Mouse (Mus musculus): ENCODE data around the gene Dgkb. TPM values are rescaled to one million over a fixed set of nuclear protein-coding genes. Genes with fewer than 3 reads are reported as not detected.

The Dgkb gene
- polyA plus RNA-seq, 1 experiment from 2014 or later: 0.05 TPM

DNA sequence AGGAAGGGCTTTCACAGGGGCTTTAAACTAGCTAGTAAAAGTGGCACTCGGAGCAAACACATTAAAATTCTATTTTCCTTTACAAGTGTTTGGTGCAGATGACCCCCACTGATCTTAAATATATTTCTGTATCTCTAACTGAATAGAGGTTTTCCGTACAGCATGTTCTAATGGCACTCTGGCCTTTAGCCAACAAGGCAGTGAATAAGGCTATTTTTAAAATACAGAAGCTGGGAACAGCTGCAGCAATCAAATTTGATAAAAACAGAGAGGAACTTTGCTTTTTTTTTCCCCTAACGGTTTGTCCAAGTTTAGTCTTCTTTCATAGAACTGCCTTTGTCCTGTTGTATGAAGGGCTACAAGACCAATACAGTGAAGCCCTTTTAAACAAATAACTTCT lies 776.5 kb downstream of the Dgkb start:
- H3K4me1 ChIP-seq: 0 out of 2 replicates have a peak, but pooled peaks cover 4% of the 10 kb centered on the region
- H3K9me3 ChIP-seq: no peaks in the 10 kb centered on the region
- WGBS: 55% methylated on average over 3 of the region's 3 CpGs
- H3K36me3 ChIP-seq: no peaks in the 10 kb centered on the region
- no peak for DNase-seq (ENCODE audit: low spot score)
- no peak overlapping the region for H3K27ac ChIP-seq
- no peaks in the 10 kb centered on the region for H3K27me3 ChIP-seq (ENCODE audit: insufficient read depth, poor library complexity, severe bottlenecking)
- no peak overlapping the region for H3K4me3 ChIP-seq

GRCm38 (mm10) chr12:38596416-38597062 lies 779.0 kb downstream of the Dgkb start:
- Histone ChIP-seq H3K4me3 (no peak overlapping the region), H3K27ac (no peak overlapping the region), H3K27me3 (ENCODE audit: insufficient read depth, poor library complexity, severe bottlenecking) (no peaks in the 10 kb centered on the region), H3K36me3 (no peaks in the 10 kb centered on the region), H3K4me1 (0 out of 2 replicates have a peak, but pooled peaks cover 4% of the 10 kb centered on the region), H3K9me3 (no peaks in the 10 kb centered on the region)
- no peak for DNase-seq (ENCODE audit: low spot score)
- 69% methylated on average over 7 of the region's 7 CpGs for WGBS

DNA sequence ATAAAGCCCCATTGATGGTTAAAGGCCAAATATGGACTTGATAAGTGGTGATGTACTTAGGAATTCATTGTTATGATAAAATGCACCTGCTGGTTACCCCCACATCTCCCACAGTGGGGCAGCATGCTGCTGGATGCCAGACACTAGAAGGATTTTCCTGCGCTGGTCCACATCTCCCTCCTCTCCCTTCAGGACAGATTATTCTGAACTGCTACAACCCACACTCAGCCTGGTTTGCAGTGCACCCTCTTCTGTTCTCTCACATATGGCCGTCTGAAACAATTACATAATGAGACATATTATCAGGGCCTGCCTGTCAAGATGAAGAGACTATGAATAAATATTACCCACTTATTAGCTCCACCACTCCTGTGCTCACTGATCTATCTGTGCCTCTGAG lies 780.6 kb downstream of the Dgkb start:
- Histone ChIP-seq H3K4me1 (0 out of 2 replicates have a peak, but pooled peaks cover 4% of the 10 kb centered on the region), H3K4me3 (no peak overlapping the region), H3K9me3 (no peaks in the 10 kb centered on the region), H3K36me3 (no peaks in the 10 kb centered on the region), H3K27ac (no peak overlapping the region), H3K27me3 (ENCODE audit: insufficient read depth, poor library complexity, severe bottlenecking) (no peaks in the 10 kb centered on the region)
- 51% methylated on average over 2 of the region's 2 CpGs for WGBS
- no peak for DNase-seq (ENCODE audit: low spot score)

DNA sequence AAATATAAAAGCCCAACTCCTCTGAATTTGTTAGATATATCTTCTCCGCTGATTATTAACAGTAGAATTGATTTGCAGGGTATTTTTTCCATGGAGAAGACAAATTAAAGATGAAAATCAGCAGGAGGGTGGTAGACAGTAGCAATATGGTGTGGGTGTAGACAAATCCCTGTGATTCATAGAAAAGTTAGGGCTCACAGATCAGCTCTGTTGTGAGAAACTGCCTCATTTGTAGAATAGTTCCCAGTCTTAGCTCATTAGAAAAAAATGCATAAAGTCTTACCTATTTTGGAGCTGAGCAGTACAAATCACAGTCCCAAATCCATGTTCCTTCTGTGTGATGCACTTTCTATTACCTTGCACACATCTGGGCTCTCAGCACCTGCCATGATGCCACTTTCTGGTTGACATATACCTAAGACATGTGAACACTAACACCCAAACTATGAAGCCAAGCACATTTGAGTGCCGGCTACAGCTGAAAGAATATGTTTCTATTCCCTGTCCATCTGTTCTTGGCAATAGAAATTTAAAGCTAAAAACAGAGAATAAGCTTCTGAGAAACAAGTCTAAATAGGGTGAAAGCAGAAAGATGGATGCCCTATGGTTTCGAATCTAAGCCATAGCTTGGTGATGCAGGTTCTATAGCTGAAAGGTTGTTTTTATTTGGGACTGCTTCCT lies 782.8 kb downstream of the Dgkb start:
- Histone ChIP-seq H3K9me3 (no peaks in the 10 kb centered on the region), H3K36me3 (no peaks in the 10 kb centered on the region), H3K27ac (no peak overlapping the region), H3K27me3 (ENCODE audit: insufficient read depth, poor library complexity, severe bottlenecking) (no peaks in the 10 kb centered on the region), H3K4me1 (no peaks in the 10 kb centered on the region), H3K4me3 (no peak overlapping the region)
- no peak for DNase-seq (ENCODE audit: low spot score)
- 80% methylated on average over 3 of the region's 3 CpGs for WGBS

DNA sequence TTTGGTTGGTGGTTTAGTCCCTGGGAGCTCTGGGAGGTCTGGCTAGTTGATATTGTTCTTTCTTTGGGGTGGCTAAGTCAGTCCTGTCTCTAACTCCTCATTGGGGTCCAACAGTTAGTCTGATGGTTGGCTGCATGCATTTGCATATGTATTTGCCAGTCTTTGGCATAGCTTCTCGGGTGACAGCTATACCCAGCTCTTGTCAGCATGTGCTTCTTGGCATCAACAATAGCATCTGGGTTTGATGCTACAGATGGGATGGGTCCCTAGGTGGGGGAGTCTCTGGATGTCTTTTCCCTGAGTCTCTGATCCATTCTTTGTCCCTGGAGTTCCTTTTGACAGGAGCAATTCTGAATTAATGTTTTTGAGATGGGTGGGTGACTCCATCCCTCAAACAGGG lies 790.6 kb downstream of the Dgkb start:
- Histone ChIP-seq H3K9me3 (no peaks in the 10 kb centered on the region), H3K27me3 (ENCODE audit: insufficient read depth, poor library complexity, severe bottlenecking) (no peaks in the 10 kb centered on the region), H3K4me3 (no peak overlapping the region), H3K27ac (no peak overlapping the region), H3K36me3 (no peaks in the 10 kb centered on the region), H3K4me1 (no peaks in the 10 kb centered on the region)
- DNase-seq (ENCODE audit: low spot score): no peak
- 48% methylated on average over 1 of the region's 1 CpGs for WGBS

GRCm38 (mm10) chr12:38668265-38668664 lies 850.7 kb downstream of the Dgkb start:
- 53% methylated on average over 3 of the region's 3 CpGs for WGBS
- no peaks in the 10 kb centered on the region for H3K9me3 ChIP-seq
- H3K27me3 ChIP-seq (ENCODE audit: insufficient read depth, poor library complexity, severe bottlenecking): no peaks in the 10 kb centered on the region
- H3K4me1 ChIP-seq: no peaks in the 10 kb centered on the region
- DNase-seq (ENCODE audit: low spot score): no peak
- no peak overlapping the region for H3K27ac ChIP-seq
- H3K36me3 ChIP-seq: no peaks in the 10 kb centered on the region
- H3K4me3 ChIP-seq: no peak overlapping the region

Data from heart, embryonic 10.5 days (tissue).